Mouse (Mus musculus): ENCODE data around the gene Rab44.

DNA sequence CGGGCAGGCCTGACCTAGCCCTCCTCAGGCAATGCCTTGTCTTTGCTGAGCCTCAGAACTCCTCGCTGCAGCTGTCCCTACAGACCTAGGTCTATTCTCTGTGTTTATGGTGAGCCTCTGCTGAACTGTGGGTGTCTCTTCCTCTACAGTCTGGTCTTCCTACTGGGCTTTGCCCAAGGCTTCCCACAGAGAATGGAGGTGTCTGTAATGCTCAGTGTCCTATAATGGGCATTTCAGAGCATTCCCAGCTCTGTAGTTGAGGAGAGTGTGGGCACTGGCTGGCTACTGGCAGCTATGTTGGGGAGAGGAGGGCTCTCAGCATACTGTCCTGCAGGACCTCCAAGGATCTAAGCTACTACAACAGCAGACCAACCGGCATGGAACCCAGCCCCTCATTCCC is 61.7 kb downstream of the Rab44 start:
- no peak for TF ChIP-seq EP300 (optimal IDR thresholded peaks at IDR 0.05)
- TF ChIP-seq CTCF (IDR thresholded peaks at IDR 0.05; ENCODE audit: low read depth): no peak
